Mouse (Mus musculus) ES-E14 (cell line): Measurements from ENCODE around the gene Cdc6. TPM values are rescaled to one million over a fixed set of nuclear protein-coding genes. Genes with fewer than 3 reads are reported as not detected.

Experiments used
- DNase-seq: peaks from one replicate; pipeline ENCODE4 v3.0.0-alpha.2; 2013; ENCODE audit warnings: low read depth, low spot score
- H3K27ac ChIP-seq: 2 replicates; pipeline ENCODE4 v1.5.1; 2012; ENCODE audit warnings: low read depth, mild to moderate bottlenecking, low read length, moderate library complexity, mixed read lengths; ENCODE audit not compliant: poor library complexity, insufficient read depth, severe bottlenecking
- H3K36me3 ChIP-seq: 2 replicates; pipeline ENCODE4 v1.6.1; 2012; ENCODE audit warnings: mild to moderate bottlenecking, low read length, moderate library complexity, mixed read lengths; ENCODE audit not compliant: control insufficient read depth, poor library complexity, insufficient read depth, severe bottlenecking
- H3K4me1 ChIP-seq, 2 experiments: fragments of 150-350 bp in 1 of 2; sonication (generic) in 1 of 2; 2 replicates each; pipeline ENCODE4 v1.6.1; 2012; ENCODE audit warnings: low read length in 2 of 2, mild to moderate bottlenecking in 1 of 2, mixed read lengths in 1 of 2; ENCODE audit not compliant: control insufficient read depth in 2 of 2, insufficient read depth in 2 of 2, poor library complexity in 1 of 2
- H3K4me3 ChIP-seq, 2 experiments: fragments of 150-350 bp in 1 of 2; sonication (generic) in 1 of 2; 2 replicates each; pipeline ENCODE4 v1.5.1; 2012; ENCODE audit warnings: low read length in 2 of 2, low read depth in 1 of 2, mild to moderate bottlenecking in 1 of 2, mixed read lengths in 1 of 2; ENCODE audit not compliant: insufficient read depth in 1 of 2, poor library complexity in 1 of 2, severe bottlenecking in 1 of 2
- H3K9ac ChIP-seq: 2 replicates; pipeline ENCODE4 v1.6.1; 2012; ENCODE audit warnings: low read depth, mild to moderate bottlenecking, low read length, mixed read lengths; ENCODE audit not compliant: poor library complexity, insufficient read depth, severe bottlenecking
- H3K9me3 ChIP-seq: fragments of 150-350 bp; sonication (generic); 2 replicates; pipeline ENCODE4 v1.6.1; 2012; ENCODE audit warnings: low read depth, mild to moderate bottlenecking, low read length; ENCODE audit not compliant: control insufficient read depth, insufficient read depth
- CHD2 ChIP-seq: IDR thresholded peaks from 2 replicates; pipeline ENCODE4 v1.6.1; 2014; ENCODE audit warnings: mild to moderate bottlenecking, low read depth, low read length, inconsistent platforms
- HCFC1 ChIP-seq: IDR thresholded peaks from 2 replicates; pipeline ENCODE4 v1.6.1; 2012; ENCODE audit warnings: low read length, inconsistent platforms, borderline replicate concordance; ENCODE audit not compliant: insufficient read depth
- MAFK ChIP-seq: IDR thresholded peaks from 2 replicates; pipeline ENCODE4 v1.6.1; 2014; ENCODE audit warnings: mild to moderate bottlenecking, low read depth, low read length, inconsistent platforms; ENCODE audit not compliant: insufficient read depth
- ZC3H11A ChIP-seq: IDR thresholded peaks from 2 replicates; pipeline ENCODE4 v1.6.1; 2012; ENCODE audit warnings: low read depth, mild to moderate bottlenecking, inconsistent platforms, low read length, borderline replicate concordance
- ZNF384 ChIP-seq: IDR thresholded peaks from 2 replicates; pipeline ENCODE4 v1.6.1; 2012; ENCODE audit warnings: low read depth, low read length, inconsistent platforms
- in situ Hi-C, 2 experiments: fragments of 600-800 bp; cut with MboI; formaldehyde crosslinking; loops; one replicate each; pipeline ENCODE4 v1.15.1; 2025; ENCODE audit warnings: low sequenced_read_pairs in 2 of 2, inconsistent platforms in 1 of 2; ENCODE audit not compliant: unreplicated experiment in 2 of 2
- total RNA-seq: library from RNA; depleted of rRNA; stranded (reverse); fragments of 300-350 nt; gene quantifications from 2 replicates; pipeline ENCODE4 v1.2.3, GENCODE M21; 2012

Cdc6 gene
- total RNA-seq, 1 experiment, result 51.3 TPM

DNA sequence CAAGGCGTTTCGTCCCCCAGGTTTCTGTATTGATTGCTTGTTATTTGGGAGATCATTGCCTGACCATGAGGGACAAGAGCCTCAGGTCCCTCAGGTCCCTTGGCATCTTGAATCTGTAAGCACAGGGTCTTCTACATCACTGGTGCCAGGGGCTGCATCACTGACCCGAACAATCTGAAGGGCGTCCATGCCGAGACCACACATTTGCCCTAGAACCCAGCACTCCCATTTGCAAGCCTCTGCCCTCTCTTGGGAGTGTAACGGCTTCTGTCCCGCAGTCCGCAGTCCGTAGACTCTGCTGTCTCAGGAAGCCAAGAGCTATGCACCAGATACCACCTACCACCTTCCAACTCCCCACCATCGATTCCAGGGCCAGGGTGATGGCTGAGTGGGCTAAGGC, 48.7 kb downstream of the Cdc6 start:
- peaks cover 9 to 36% of the 10 kb centered on the region in 2 experiments for H3K4me1 ChIP-seq
- DNase-seq, result no peak
- H3K4me3 ChIP-seq, result no peak overlapping the region
- H3K9ac ChIP-seq, result no peak overlapping the region; the same call in 1 of the 2 replicates
- no peaks in the 10 kb centered on the region for H3K9me3 ChIP-seq
- H3K27ac ChIP-seq, result no peak overlapping the region
- in situ Hi-C loops, result no loop called here
- H3K36me3 ChIP-seq, result peaks cover 1% of the 10 kb centered on the region; the same call in 1 of the 2 replicates
- TF ChIP-seq ZNF384, result no peak
- no peak for TF ChIP-seq MAFK
- TF ChIP-seq ZC3H11A, result no peak
- TF ChIP-seq HCFC1, result no peak
- TF ChIP-seq CHD2, result no peak

DNA sequence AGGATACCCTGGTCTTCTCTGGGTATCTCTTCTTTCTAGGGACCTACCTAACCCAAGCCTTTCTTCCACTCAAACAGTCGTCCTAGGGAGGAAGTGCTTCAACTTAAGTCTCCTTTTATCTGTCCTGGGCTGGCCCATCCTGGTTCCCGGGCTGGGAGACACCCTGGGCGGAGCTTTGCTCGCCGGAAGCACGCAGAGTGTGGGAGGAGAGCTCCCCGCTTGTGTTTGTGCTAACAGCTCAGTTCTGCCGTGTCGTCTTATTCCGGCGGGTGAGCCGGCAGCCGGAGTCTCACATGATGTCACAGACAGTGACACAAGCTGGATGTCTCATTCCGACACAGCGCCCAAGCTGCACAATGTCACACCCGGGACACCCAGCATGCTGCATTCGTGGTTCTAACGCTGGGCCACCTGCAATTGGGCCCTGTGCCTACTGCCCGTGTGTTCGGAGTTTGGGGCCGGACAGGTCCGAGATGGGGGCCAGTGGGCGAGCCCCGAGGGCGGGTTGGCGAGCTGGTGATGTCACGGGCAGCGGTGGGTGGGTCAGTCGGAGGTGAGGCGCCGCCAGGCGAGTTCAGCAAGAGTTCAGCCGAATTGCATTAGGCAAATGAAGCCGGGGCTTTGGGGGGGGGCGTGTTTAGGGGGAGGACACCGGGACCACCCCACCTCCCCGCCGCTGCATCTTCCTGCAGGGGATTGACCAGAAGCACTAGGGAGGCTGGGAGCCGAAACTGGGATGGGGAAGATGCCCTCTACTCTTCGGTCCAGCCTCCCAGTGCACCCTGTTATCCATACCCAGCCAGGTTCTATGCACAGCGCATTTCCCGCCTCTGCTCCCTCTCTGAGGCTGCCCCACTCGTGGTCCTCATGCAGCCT, 52.1 kb downstream of the Cdc6 start:
- Histone ChIP-seq H3K4me1 (peaks cover 6 to 22% of the 10 kb centered on the region in 2 experiments), H3K36me3 (0 out of 2 replicates have a peak, but pooled peaks cover 1% of the 10 kb centered on the region), H3K27ac (peak overlapping the region; percentile 83), H3K9ac (peak overlapping the region; percentile 80), H3K4me3 (peak overlapping the region; percentile 70 to 74), H3K9me3 (no peaks in the 10 kb centered on the region)
- in situ Hi-C loops, result no loop called here
- DNase-seq, result no peak
- TF ChIP-seq ZNF384 (no peak), HCFC1 (no peak), MAFK (no peak), CHD2 (no peak), ZC3H11A (no peak)

DNA sequence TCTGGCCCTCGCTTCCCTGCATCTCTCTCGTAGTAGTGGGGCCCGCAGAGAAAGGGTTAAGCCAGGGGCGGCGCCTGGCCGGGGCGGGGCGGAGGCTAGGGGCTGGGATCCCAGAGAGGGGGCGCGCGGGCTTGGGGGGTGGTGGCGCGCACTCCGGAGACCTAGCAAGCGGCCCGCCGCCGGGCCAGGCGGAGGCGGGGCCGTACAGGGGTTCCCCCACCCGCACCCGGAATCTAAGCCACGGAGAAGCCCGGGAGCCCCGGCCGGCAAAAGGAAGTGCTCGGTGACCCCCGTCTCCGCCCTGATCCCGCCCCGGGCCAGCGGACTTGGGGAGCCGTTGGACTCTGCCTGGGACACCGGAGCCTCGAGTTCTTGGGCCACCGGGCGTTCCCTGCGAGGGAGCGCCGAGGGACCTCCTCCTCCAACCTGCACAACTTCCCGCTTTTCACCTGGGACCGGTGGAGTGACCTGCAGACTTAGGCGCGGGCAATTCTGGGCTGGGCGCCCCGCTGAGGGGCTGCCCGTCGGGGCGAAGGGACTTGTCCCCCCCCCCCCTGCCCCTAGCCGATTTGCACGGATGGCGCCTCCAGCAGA, 52.8 kb downstream of the Cdc6 start:
- TF ChIP-seq CHD2 (no peak), MAFK (no peak), HCFC1 (peak; percentile 52; the same call in 1 of the 2 replicates)
- H3K4me3 ChIP-seq, result peak overlapping the region; percentile 70 to 74
- H3K9me3 ChIP-seq, result no peaks in the 10 kb centered on the region
- H3K36me3 ChIP-seq, result 0 out of 2 replicates have a peak, but pooled peaks cover 1% of the 10 kb centered on the region
- DNase-seq, result no peak
- peak overlapping the region; percentile 83 for H3K27ac ChIP-seq
- H3K4me1 ChIP-seq, result peaks cover 5 to 20% of the 10 kb centered on the region in 2 experiments
- peak overlapping the region; percentile 80 for H3K9ac ChIP-seq
- in situ Hi-C loops, result no loop called here

DNA sequence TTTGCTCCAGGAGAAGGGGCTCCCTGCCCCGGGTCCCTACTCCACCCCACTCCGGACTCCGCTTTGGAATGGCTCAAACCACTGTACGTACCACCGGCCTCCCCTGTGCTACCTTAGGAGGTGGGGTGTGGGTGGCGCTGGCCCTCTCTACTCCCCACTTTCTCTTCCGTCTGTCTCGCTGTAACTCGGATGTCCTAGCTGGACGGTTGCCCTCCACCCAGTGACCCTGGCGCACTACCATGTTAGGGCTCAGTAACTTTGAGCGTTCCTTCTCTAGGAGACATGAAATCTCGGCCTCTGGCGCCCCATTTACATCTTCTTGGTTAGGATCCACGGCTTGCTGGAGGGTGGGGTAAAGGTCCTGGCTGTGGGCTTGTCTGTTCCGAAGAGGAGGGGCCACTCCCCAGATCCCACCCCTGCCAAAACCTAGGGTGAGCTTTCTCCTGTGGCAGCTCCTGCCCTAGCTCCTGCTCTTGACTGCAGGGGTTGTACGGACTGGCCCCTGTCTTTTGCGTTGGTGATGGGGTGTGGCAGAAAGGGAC, 53.5 kb downstream of the Cdc6 start:
- in situ Hi-C loops, result no loop called here
- H3K4me1 ChIP-seq, result peaks cover 8 to 19% of the 10 kb centered on the region in 2 experiments
- TF ChIP-seq ZNF384, result no peak
- no peak for TF ChIP-seq MAFK
- no peak for TF ChIP-seq CHD2
- TF ChIP-seq ZC3H11A, result no peak
- TF ChIP-seq HCFC1, result no peak
- no peak for DNase-seq
- peaks cover 2% of the 10 kb centered on the region; the same call in 1 of the 2 replicates for H3K36me3 ChIP-seq
- no peaks in the 10 kb centered on the region for H3K9me3 ChIP-seq
- H3K27ac ChIP-seq, result peak overlapping the region; percentile 72; the same call in 1 of the 2 replicates
- H3K4me3 ChIP-seq, result peak overlapping the region; percentile 70 to 74
- H3K9ac ChIP-seq, result peak overlapping the region; percentile 80
